ENCODE assay signal across 9 mouse cellular contexts in the genomic region with DNA sequence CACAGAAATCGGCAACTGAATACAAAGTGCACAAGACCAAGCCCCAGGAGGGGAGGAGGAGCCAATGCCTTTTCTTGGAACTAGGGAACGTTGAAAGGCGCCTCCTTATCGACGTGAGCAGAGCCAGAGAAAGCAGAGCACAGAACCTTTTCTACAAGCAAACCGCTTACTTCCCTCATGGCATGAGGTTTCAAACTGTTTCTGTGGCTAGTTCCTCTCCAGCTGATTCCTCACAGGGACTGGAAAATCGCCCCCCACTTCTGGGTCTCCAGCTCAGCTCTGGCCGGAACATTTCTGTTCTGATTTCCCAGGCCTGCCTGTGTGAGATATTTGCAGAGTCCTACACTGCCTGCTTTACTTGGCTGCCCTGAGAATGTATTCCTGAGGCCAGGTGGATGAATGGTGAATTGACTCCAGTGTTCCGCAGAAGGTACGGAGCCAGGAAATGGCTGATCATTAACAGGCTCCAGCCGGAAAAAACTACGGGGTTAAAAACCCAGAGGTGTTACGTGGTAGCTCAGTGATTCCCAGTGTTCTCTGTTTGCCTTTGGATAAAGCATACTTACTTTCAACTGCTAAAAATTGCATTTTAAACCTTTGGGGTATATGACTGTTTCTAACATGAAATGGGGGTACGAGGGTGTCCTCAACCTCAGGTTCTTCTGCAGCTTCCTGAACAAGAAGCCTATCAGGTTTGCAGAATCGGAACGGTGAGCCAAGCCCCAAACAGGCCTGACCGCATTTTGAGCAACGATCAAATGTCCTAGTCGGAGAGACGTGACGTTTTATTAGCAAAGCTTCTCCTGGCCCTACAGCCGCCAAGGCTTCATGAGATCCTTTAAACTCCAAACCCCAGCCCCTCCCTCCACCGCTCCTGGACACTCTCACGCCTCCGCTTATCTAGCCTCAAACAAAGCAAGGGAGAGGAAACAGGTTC. TPM values are rescaled to one million over a fixed set of nuclear protein-coding genes. Genes with fewer than 3 reads are reported as not detected.
DNase-seq lines count a peak whose midpoint lies in the region; ATAC-seq and TF ChIP-seq lines count a peak whose summit lies in the region.
"Had no signal": no experiment of that assay in that cellular context is flagged by ENCODE, and none has a peak within 500 bp of the region (broad histone marks: within the 10 kb centered on the region; RNA-seq: fewer than 3 reads in every experiment).

No protein-coding gene starts in this region.

- 0 out of 2 replicates have a peak overlapping the region, but pooled peaks have one; percentile 3 for H3K9ac ChIP-seq in stomach, embryonic 14.5 days (replicated peaks; ENCODE audit: low read depth, low read length)
- H3K9ac ChIP-seq in forebrain, postnatal 0 days: no peak overlapping the region
- H3K9ac ChIP-seq: midbrain, embryonic 12.5 days had no signal

- intact Hi-C loops in gastrocnemius, postnatal 36 days (cut with DNase I): loop anchor here (2.0 kb wide), 1 partner anchor 75 kb away; no protein-coding TSS in a partner anchor

- H3K4me3 ChIP-seq in stomach, embryonic 14.5 days (ENCODE audit: low read depth, low read length): no peak overlapping the region
- no peak overlapping the region for H3K4me3 ChIP-seq in forebrain, postnatal 0 days (ENCODE audit: low read depth, low read length)
- H3K4me3 ChIP-seq: midbrain, embryonic 12.5 days had no signal

- TF ChIP-seq CTCF in forebrain, postnatal 0 days (IDR thresholded peaks at IDR 0.05; ENCODE audit: low read depth): no peak

- H3K4me2 ChIP-seq in stomach, embryonic 14.5 days (replicated peaks; ENCODE audit: low read depth, low read length): peak overlapping the region; percentile 35
- no peak overlapping the region for H3K4me2 ChIP-seq in forebrain, postnatal 0 days (ENCODE audit: low read depth)
- H3K4me2 ChIP-seq: midbrain, embryonic 12.5 days had no signal

- peak; percentile 47 to 69 for DNase-seq in lung, adult 18-20 months
- no peak for DNase-seq in lung, postnatal 4 days
- peak; percentile 68 to 80 for DNase-seq in kidney, postnatal 4 days
- DNase-seq in forebrain, postnatal 0 days: no peak
- no peak for DNase-seq in gastrocnemius, postnatal 36 days
- DNase-seq in thymus, postnatal 25 days: no peak

- H3K9me3 ChIP-seq in stomach, embryonic 14.5 days (ENCODE audit: control insufficient read depth, low read depth, low read length): no peaks in the 10 kb centered on the region
- H3K9me3 ChIP-seq in forebrain, postnatal 0 days (ENCODE audit: low read length): no peaks in the 10 kb centered on the region
- H3K9me3 ChIP-seq: midbrain, embryonic 12.5 days had no signal

- no peaks in the 10 kb centered on the region for H3K27me3 ChIP-seq in stomach, embryonic 14.5 days (ENCODE audit: control insufficient read depth, insufficient read depth, low read length)
- no peaks in the 10 kb centered on the region for H3K27me3 ChIP-seq in forebrain, postnatal 0 days (ENCODE audit: insufficient read depth, low read length)
- H3K27me3 ChIP-seq: midbrain, embryonic 12.5 days had no signal

- WGBS in stomach, embryonic 14.5 days: 24% methylated on average over 25 of the region's 25 CpGs
- 72% methylated on average over 25 of the region's 25 CpGs for WGBS in forebrain, postnatal 0 days

- no peaks in the 10 kb centered on the region; the same call in 1 of the 2 replicates for H3K36me3 ChIP-seq in stomach, embryonic 14.5 days (ENCODE audit: control insufficient read depth, insufficient read depth, low read length)
- peaks cover 4% of the 10 kb centered on the region; the same call in 1 of the 2 replicates for H3K36me3 ChIP-seq in forebrain, postnatal 0 days (ENCODE audit: insufficient read depth)

- peaks cover 23% of the 10 kb centered on the region for H3K4me1 ChIP-seq in stomach, embryonic 14.5 days (ENCODE audit: control insufficient read depth, insufficient read depth, low read length)
- no peaks in the 10 kb centered on the region for H3K4me1 ChIP-seq in forebrain, postnatal 0 days (ENCODE audit: insufficient read depth)

- ATAC-seq in erythroblast, adult 5-6 weeks (replicated peaks; ENCODE audit: low FRiP score, poor library complexity, severe bottlenecking): peak; percentile 39; the same call in 1 of the 2 replicates
- ATAC-seq in stomach, embryonic 14.5 days (ENCODE audit: insufficient number of reproducible peaks, insufficient read depth, low FRiP score, low read depth): peak; percentile 80
- ATAC-seq in forebrain, postnatal 0 days: no peak

- peak overlapping the region; percentile 90 for H3K27ac ChIP-seq in stomach, embryonic 14.5 days (ENCODE audit: low read length)
- H3K27ac ChIP-seq in forebrain, postnatal 0 days (ENCODE audit: low read depth, low read length): no peak overlapping the region
- H3K27ac ChIP-seq: midbrain, embryonic 12.5 days had no signal

RNA-seq across cellular contexts. Expression of a gene that starts 10.7 kb away (rescaled TPM):
- total RNA-seq in erythroblast, adult 5-6 weeks (2015; ENCODE audit: low replicate concordance): 3.8 and 12.3 TPM in 2 replicates
- 5.7 and 9.3 TPM in 2 replicates for total RNA-seq in erythroblast, adult 5-6 weeks (2017; ENCODE audit: low replicate concordance)
- 22.0 TPM in 2 replicates for polyA plus RNA-seq in stomach, embryonic 14.5 days (2014; fragmentation: Nextera tagmentation; extraction: Ambion mirVana)
- total RNA-seq in forebrain, postnatal 0 days (2014; rRNA removed): 10.0 and 13.1 TPM in 2 replicates
- polyA plus RNA-seq in forebrain, postnatal 0 days (2015; fragmentation: Nextera tagmentation; extraction: Ambion mirVana): 4.3 and 5.5 TPM in 2 replicates
- 1 to 10 TPM; 3.1 to 3.7 TPM for total RNA-seq in gastrocnemius, postnatal 36 days (2021)

Comparison
In these comparisons a context has a peak if more than half of its experiments do, and no peak if none do; other contexts are left out.
1. DNase-seq: peak in lung, adult 18-20 months (2 of 2) and kidney, postnatal 4 days (2 of 2); none in lung, postnatal 4 days (0 of 2), forebrain, postnatal 0 days (single experiment), gastrocnemius, postnatal 36 days (0 of 2) and thymus, postnatal 25 days (single experiment).